In the genomic region with DNA sequence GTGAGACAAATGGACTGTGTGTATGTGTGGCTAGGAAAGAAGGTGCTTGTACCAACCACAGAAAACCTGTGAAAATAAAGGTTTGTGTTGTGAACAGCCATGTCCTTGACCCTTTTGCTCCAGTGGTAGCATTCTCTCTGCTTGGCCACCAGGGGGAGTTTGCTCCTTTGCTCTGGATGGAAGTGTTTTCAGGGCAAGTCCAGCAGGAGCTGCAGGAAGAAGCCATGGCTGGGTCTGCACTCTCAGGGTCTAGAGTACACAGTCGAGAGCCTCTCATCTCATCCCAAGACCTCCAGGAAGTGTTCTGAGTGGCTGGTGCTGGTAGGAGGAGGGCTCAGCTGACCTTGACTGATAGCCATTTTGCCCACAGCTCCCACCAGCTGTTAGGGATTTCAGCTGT, we compare ENCODE assay signal across 8 mouse cellular contexts. TPM values are rescaled to one million over a fixed set of nuclear protein-coding genes. Genes with fewer than 3 reads are reported as not detected.
DNase-seq lines count a peak whose midpoint lies in the region; ATAC-seq lines count a peak whose summit lies in the region.

No protein-coding gene starts in this region.

- no peaks in the 10 kb centered on the region for H3K27me3 ChIP-seq in liver, embryonic 12.5 days (replicated peaks)
- no peaks in the 10 kb centered on the region for H3K27me3 ChIP-seq in embryonic facial prominence, embryonic 14.5 days (replicated peaks; ENCODE audit: control insufficient read depth, insufficient read depth, low read length)
- H3K27me3 ChIP-seq in neural tube, embryonic 11.5 days (ENCODE audit: control insufficient read depth, insufficient read depth, low read length) = no peaks in the 10 kb centered on the region

- no peak for ATAC-seq in liver, embryonic 12.5 days
- ATAC-seq in embryonic facial prominence, embryonic 14.5 days (ENCODE audit: low read depth) = no peak
- ATAC-seq in neural tube, embryonic 11.5 days (ENCODE audit: insufficient read depth, low FRiP score, low TSS enrichment) = no peak

- no peaks in the 10 kb centered on the region for H3K9me3 ChIP-seq in liver, embryonic 12.5 days (replicated peaks)
- H3K9me3 ChIP-seq in embryonic facial prominence, embryonic 14.5 days (ENCODE audit: control insufficient read depth, low read length) = no peaks in the 10 kb centered on the region
- no peaks in the 10 kb centered on the region for H3K9me3 ChIP-seq in neural tube, embryonic 11.5 days (ENCODE audit: control insufficient read depth, low read length)

- no peak overlapping the region for H3K4me3 ChIP-seq in liver, embryonic 12.5 days
- H3K4me3 ChIP-seq in embryonic facial prominence, embryonic 14.5 days (ENCODE audit: low read depth, low read length) = no peak overlapping the region
- no peak overlapping the region for H3K4me3 ChIP-seq in neural tube, embryonic 11.5 days (ENCODE audit: low read depth, low read length)

- H3K4me2 ChIP-seq in liver, embryonic 12.5 days = no peak overlapping the region
- H3K4me2 ChIP-seq in embryonic facial prominence, embryonic 14.5 days (ENCODE audit: low read depth, low read length) = no peak overlapping the region
- H3K4me2 ChIP-seq in neural tube, embryonic 11.5 days (ENCODE audit: low read depth) = no peak overlapping the region

- H3K9ac ChIP-seq in liver, embryonic 12.5 days = no peak overlapping the region
- no peak overlapping the region for H3K9ac ChIP-seq in embryonic facial prominence, embryonic 14.5 days (ENCODE audit: low read depth, low read length)
- no peak overlapping the region for H3K9ac ChIP-seq in neural tube, embryonic 11.5 days (ENCODE audit: low read length)

- H3K27ac ChIP-seq in liver, embryonic 12.5 days = no peak overlapping the region
- no peak overlapping the region for H3K27ac ChIP-seq in embryonic facial prominence, embryonic 14.5 days (replicated peaks; ENCODE audit: low read depth, low read length)
- no peak overlapping the region for H3K27ac ChIP-seq in neural tube, embryonic 11.5 days (ENCODE audit: low read depth, low read length)

- peak; percentile 4 to 13 for DNase-seq in frontal cortex, postnatal 36 days (ENCODE audit: low spot score in 2 of 2)
- no peak for DNase-seq in frontal cortex, postnatal 10 days (ENCODE audit: low spot score in 2 of 2)
- peak; percentile 29 for DNase-seq in liver
- DNase-seq in Muller cell, postnatal 12 days (ENCODE audit: inconsistent ontology term) = peak; percentile 21
- DNase-seq in embryonic facial prominence, embryonic 14.5 days (ENCODE audit: low spot score) = peak; percentile 31
- peak; percentile 34 for DNase-seq in neural tube, embryonic 11.5 days (ENCODE audit: low spot score)
- no peak for DNase-seq in c-Kit-positive CD71-positive TER-119-positive erythroid progenitor cells, embryonic 14.5 days (ENCODE audit: low spot score)

- 30% methylated on average over 1 of the region's 1 CpGs for WGBS in liver, embryonic 12.5 days (ENCODE audit: insufficient replicate concordance)
- 38% methylated on average over 1 of the region's 1 CpGs for WGBS in embryonic facial prominence, embryonic 14.5 days
- WGBS in neural tube, embryonic 11.5 days = 24% methylated on average over 1 of the region's 1 CpGs

- H3K36me3 ChIP-seq in liver, embryonic 12.5 days = no peaks in the 10 kb centered on the region
- no peaks in the 10 kb centered on the region for H3K36me3 ChIP-seq in embryonic facial prominence, embryonic 14.5 days (ENCODE audit: control insufficient read depth, insufficient read depth, low read length)
- H3K36me3 ChIP-seq in neural tube, embryonic 11.5 days (ENCODE audit: control insufficient read depth, insufficient read depth, low read length) = no peaks in the 10 kb centered on the region

- no peaks in the 10 kb centered on the region for H3K4me1 ChIP-seq in liver, embryonic 12.5 days
- no peaks in the 10 kb centered on the region for H3K4me1 ChIP-seq in embryonic facial prominence, embryonic 14.5 days (ENCODE audit: control insufficient read depth, insufficient read depth, low read length)
- H3K4me1 ChIP-seq in neural tube, embryonic 11.5 days (ENCODE audit: control insufficient read depth, insufficient read depth, low read length) = no peaks in the 10 kb centered on the region

RNA-seq across cellular contexts. Expression of a gene that starts 27.5 kb away (rescaled TPM):
- polyA plus RNA-seq in liver, embryonic 12.5 days (2016; fragmentation: Nextera tagmentation; extraction: Ambion mirVana) = not detected in 2 replicates
- 0.04 TPM in 1 of 2 replicates, not detected in the other for polyA plus RNA-seq in embryonic facial prominence, embryonic 14.5 days (2014; fragmentation: Nextera tagmentation; extraction: Ambion mirVana)
- not detected in 2 replicates for polyA plus RNA-seq in neural tube, embryonic 11.5 days (2014; fragmentation: Nextera tagmentation; extraction: Ambion mirVana)

Comparison
In these comparisons a context has a peak if more than half of its experiments do, and no peak if none do; other contexts are left out.
1. DNase-seq: peak in frontal cortex, postnatal 36 days (2 of 2), liver (single experiment), Muller cell, postnatal 12 days (single experiment), embryonic facial prominence, embryonic 14.5 days (single experiment) and neural tube, embryonic 11.5 days (single experiment); none in frontal cortex, postnatal 10 days (0 of 2) and c-Kit-positive CD71-positive TER-119-positive erythroid progenitor cells, embryonic 14.5 days (single experiment).